Mouse (Mus musculus) limb, embryonic 12.5 days (tissue): ENCODE measurements around the gene Diaph2. TPM values are rescaled to one million over a fixed set of nuclear protein-coding genes. Genes with fewer than 3 reads are reported as not detected.
"Not testable (repeated sequence)": the region's sequence is repeated elsewhere in the genome, so short reads cannot be mapped to it uniquely, and the experiment has no call there.

ENCODE experiments used
- ATAC-seq: fragments of 200-750 bp; cut with Nextera tagmentation; 2 replicates; pipeline ENCODE4 v1.8.0; 2017; ENCODE audit warnings: low read depth, moderate TSS enrichment; ENCODE audit not compliant: insufficient number of reproducible peaks, insufficient read depth, low FRiP score, low TSS enrichment
- H3K27ac ChIP-seq: fragments of 300-500 bp; sonication (generic); 2 replicates; pipeline ENCODE4 v1.5.1; 2016; ENCODE audit warnings: mild to moderate bottlenecking, moderate library complexity
- H3K27me3 ChIP-seq: fragments of 300-500 bp; sonication (generic); 2 replicates; pipeline ENCODE4 v1.6.1; 2016; ENCODE audit warnings: mild to moderate bottlenecking, moderate library complexity
- H3K36me3 ChIP-seq: fragments of 300-500 bp; sonication (generic); 2 replicates; pipeline ENCODE4 v1.6.1; 2016; ENCODE audit warnings: mild to moderate bottlenecking, moderate library complexity
- H3K4me1 ChIP-seq: fragments of 300-500 bp; sonication (generic); replicated peaks from 2 replicates; pipeline ENCODE4 v1.6.1; 2016
- H3K4me2 ChIP-seq: fragments of 300-500 bp; sonication (generic); 2 replicates; pipeline ENCODE4 v1.6.1; 2016; ENCODE audit warnings: mild to moderate bottlenecking, moderate library complexity
- H3K4me3 ChIP-seq: fragments of 300-500 bp; sonication (generic); replicated peaks from 2 replicates; pipeline ENCODE4 v1.5.1; 2016; ENCODE audit warnings: mild to moderate bottlenecking
- H3K9ac ChIP-seq: fragments of 300-500 bp; sonication (generic); replicated peaks from 2 replicates; pipeline ENCODE4 v1.6.1; 2016; ENCODE audit warnings: mild to moderate bottlenecking, moderate library complexity
- H3K9me3 ChIP-seq: fragments of 300-500 bp; sonication (generic); 2 replicates; pipeline ENCODE4 v1.6.1; 2016; ENCODE audit warnings: mild to moderate bottlenecking, moderate library complexity
- WGBS: fragments of 180-500 bp; shearing (Covaris S2); methylation state at CpG from one replicate; pipeline ENCODE4 v1.1.7; 2016; 5-methylcytosine and 5-hydroxymethylcytosine counted together
- polyA plus RNA-seq: library from polyadenylated mRNA; unstranded; fragments of >200 nt; fragmentation: Nextera tagmentation; extraction: Ambion mirVana; gene quantifications from 2 replicates; pipeline ENCODE4 v1.2.1, GENCODE M21; 2016

Diaph2 gene
- polyA plus RNA-seq, 1 experiment from 2014 or later: 5.9 TPM

DNA sequence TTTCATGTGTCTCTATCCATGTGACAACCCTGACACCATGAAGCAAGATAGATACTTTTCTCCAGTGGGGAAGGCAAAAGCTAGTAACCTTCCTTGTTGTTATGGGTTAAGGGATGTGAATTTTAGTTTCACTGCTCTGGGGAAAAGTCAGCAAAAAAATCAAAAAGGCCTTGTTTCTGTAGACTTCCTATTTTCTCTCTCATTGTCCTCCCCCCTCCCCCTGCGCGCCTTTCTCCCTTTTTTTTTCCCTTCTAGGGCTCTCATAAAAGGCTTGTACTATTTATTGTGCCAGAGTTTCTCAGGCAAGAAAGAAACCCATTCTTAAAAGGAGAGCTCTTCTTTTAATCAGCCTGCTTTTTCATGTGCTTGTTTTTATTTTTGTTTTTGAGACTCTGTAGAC is 438.9 kb downstream of the Diaph2 start:
- Histone ChIP-seq H3K36me3 (no peaks in the 10 kb centered on the region), H3K4me1 (no peaks in the 10 kb centered on the region), H3K27me3 (no peaks in the 10 kb centered on the region), H3K9ac (no peak overlapping the region), H3K9me3 (no peaks in the 10 kb centered on the region), H3K4me3 (no peak overlapping the region), H3K4me2 (no peak overlapping the region), H3K27ac (no peak overlapping the region)
- WGBS: 60% methylated on average over 2 of the region's 2 CpGs
- ATAC-seq: no peak

DNA sequence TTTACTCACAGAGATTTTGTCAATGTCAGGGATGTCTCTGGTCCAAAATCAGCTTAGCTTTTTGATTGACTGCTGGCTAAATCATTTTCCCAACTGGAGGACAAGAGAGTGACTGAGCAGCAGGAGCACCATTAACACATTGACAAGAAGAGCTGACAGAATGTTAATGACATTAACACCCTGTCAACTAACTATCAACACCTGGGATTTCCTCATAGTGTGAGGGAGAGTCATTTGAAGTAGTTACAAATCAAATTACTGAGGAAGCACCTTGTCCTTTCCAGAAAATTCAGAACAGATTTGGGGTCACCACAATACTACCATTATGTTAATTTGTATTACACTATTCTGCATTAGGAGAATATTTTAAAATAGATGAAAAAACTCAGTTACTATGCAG is 439.7 kb downstream of the Diaph2 start:
- Histone ChIP-seq H3K4me2 (no peak overlapping the region), H3K9me3 (no peaks in the 10 kb centered on the region), H3K4me3 (no peak overlapping the region), H3K36me3 (no peaks in the 10 kb centered on the region), H3K4me1 (no peaks in the 10 kb centered on the region), H3K9ac (no peak overlapping the region), H3K27me3 (no peaks in the 10 kb centered on the region), H3K27ac (no peak overlapping the region)
- no peak for ATAC-seq

DNA sequence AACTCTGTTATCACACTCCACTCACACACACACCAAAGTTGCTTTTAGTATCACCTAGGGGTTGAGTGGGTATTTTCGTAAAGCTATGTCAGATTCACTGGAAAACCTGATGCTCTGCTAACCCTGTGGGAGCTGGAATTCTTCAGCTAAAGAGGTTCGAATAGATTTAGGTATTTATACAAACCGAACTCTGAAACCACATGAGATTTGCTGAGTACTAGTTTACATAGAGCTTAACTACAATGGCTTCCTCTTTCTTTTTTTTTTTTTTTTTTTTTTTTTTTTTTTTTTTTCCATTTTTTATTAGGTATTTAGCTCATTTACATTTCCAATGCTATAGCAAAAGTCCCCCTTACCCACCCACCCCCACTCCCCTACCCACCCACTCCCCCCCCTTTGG is 447.9 kb downstream of the Diaph2 start:
- not testable (repeated sequence) for H3K9me3 ChIP-seq, H3K36me3 ChIP-seq, H3K27me3 ChIP-seq, H3K4me1 ChIP-seq, H3K27ac ChIP-seq, H3K4me2 ChIP-seq, H3K9ac ChIP-seq, H3K4me3 ChIP-seq, ATAC-seq
- 91% methylated on average over 3 of the region's 3 CpGs for WGBS

DNA sequence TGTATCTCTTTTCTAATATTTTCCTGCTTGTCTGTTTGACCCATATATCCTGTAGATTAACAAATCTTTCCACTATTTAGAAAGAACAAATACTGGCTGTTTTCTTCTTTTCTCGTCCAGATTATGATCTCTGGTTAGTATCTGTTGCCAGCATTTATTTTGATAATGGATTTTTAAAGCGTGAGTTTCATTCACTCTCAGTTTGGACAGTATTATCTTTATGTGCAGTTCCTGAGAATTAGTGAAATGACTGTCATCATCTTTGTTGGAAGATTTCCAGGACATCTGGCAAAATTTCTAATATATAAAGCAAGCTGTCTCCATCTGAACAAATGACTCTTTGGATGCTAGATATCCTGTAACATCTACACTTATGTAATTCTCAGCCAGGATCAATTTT is 455.7 kb downstream of the Diaph2 start:
- Histone ChIP-seq H3K36me3 (no peaks in the 10 kb centered on the region), H3K9ac (no peak overlapping the region), H3K4me3 (no peak overlapping the region), H3K4me1 (no peaks in the 10 kb centered on the region), H3K27ac (no peak overlapping the region), H3K9me3 (no peaks in the 10 kb centered on the region), H3K27me3 (no peaks in the 10 kb centered on the region), H3K4me2 (no peak overlapping the region)
- WGBS: 75% methylated on average over 2 of the region's 2 CpGs
- ATAC-seq: no peak

DNA sequence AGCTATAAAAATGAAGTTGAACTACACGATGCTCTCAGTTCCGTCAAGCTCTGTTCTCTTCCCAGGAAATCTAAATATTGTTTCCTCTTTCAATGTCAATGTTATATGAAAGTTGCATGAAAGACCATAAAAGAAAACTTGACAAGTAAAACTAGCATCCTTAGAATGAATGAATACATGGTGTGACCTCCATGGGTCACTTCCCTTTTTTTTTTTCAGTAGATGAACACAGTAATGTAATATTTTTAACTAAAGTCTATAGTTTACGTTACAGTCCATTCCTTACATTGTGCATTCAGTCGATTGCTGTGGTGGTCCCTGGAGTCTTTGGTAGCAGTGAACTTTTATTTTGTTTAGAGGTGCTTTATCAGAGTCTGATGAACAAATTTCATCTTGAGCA is 462.7 kb downstream of the Diaph2 start:
- H3K9me3 ChIP-seq: no peaks in the 10 kb centered on the region
- WGBS: 85% methylated on average over 4 of the region's 4 CpGs
- H3K27me3 ChIP-seq: no peaks in the 10 kb centered on the region
- no peak overlapping the region for H3K9ac ChIP-seq
- no peak overlapping the region for H3K4me2 ChIP-seq
- no peaks in the 10 kb centered on the region for H3K36me3 ChIP-seq
- no peak overlapping the region for H3K27ac ChIP-seq
- no peaks in the 10 kb centered on the region for H3K4me1 ChIP-seq
- H3K4me3 ChIP-seq: no peak overlapping the region
- no peak for ATAC-seq

DNA sequence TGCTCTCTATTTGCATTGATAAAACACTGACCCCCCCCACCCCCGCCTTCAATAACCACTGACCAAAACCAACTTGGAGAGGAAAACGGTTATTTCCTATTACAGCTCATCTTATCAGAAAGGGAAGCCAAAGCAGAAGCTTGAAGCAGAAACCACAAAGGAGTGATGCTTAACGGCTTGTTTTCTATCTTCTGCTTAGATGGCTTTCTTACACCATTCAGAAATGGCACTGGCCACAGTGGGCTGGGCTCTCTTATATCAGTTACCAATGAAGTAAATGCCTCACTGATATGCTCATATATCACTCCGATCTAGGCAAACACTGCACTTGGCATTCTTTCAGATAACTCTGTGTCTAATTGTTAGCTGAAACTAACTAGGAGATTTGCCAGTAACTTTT is 463.2 kb downstream of the Diaph2 start:
- Histone ChIP-seq H3K4me2 (no peak overlapping the region), H3K27me3 (no peaks in the 10 kb centered on the region), H3K9ac (no peak overlapping the region), H3K4me3 (no peak overlapping the region), H3K9me3 (no peaks in the 10 kb centered on the region), H3K4me1 (no peaks in the 10 kb centered on the region), H3K36me3 (no peaks in the 10 kb centered on the region), H3K27ac (no peak overlapping the region)
- 86% methylated on average over 4 of the region's 4 CpGs for WGBS
- ATAC-seq: no peak

DNA sequence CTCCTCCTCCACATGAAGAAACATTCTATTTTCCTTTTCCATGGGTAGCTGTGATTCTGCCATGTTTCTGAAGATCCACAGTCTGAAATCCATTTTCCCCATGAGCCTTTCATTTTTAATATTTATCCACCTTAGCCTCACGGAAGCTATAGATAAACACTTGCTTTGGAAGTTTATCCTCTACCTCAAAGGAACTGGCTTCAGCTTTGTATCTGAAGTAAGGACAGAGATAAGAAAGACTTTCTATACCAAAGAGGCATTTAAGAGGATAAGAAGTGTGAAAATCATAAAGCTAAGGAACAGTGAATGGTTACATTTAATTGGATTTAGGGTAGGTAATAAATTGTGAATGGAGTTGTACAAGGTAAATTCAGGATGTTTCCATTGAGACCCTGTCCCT is 480.5 kb downstream of the Diaph2 start:
- no peaks in the 10 kb centered on the region for H3K4me1 ChIP-seq

DNA sequence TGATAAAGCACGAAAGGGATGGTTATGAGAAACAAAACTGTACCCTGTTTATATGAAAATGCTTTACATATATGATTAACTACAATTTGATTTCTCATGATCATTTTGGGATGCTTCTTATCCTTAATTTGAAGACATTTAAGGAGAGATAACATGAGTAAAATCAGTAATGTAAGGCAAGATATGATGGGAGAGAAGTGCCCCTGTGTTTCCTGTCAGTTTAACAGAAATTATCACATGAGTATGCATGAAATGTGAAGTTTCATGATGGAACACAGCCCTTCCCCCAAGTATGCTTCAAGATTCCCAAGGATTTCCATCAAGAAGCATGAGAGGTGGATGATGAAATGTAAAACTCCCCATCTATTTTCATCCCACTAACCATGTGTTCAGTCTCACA is 485.6 kb downstream of the Diaph2 start:
- Histone ChIP-seq H3K4me2 (no peak overlapping the region), H3K36me3 (no peaks in the 10 kb centered on the region), H3K27me3 (no peaks in the 10 kb centered on the region), H3K4me3 (no peak overlapping the region), H3K27ac (no peak overlapping the region), H3K9me3 (no peaks in the 10 kb centered on the region), H3K4me1 (no peaks in the 10 kb centered on the region), H3K9ac (no peak overlapping the region)
- WGBS: 79% methylated on average over 1 of the region's 1 CpGs
- ATAC-seq: no peak

More for the DNA sequence above, 480.5 kb downstream of the Diaph2 start:
- no peaks in the 10 kb centered on the region for H3K36me3 ChIP-seq
- H3K4me2 ChIP-seq: no peak overlapping the region
- H3K9ac ChIP-seq: no peak overlapping the region
- 82% methylated on average over 1 of the region's 1 CpGs for WGBS
- H3K27ac ChIP-seq: no peak overlapping the region
- H3K27me3 ChIP-seq: no peaks in the 10 kb centered on the region
- ATAC-seq: no peak
- no peak overlapping the region for H3K4me3 ChIP-seq
- H3K9me3 ChIP-seq: no peaks in the 10 kb centered on the region

DNA sequence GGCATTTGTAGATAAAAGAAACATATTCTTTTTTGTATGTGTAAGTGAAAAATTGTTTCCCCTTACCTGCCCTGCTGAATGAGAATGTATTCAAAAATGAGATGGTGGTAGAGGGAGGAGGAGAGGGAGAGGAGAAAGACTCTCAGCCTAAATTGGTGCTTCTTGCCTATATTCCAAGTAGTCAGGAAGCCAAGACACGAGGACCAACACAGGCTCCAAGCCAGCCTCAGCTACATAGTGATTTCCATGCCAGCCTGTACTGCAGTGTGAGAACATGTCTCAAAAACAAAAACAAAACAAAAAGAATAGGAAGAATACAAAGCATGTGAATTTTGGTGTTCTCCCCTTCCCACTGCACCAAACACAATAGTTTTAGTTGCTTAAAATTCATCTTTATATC is 497.1 kb downstream of the Diaph2 start:
- Histone ChIP-seq H3K4me3 (no peak overlapping the region), H3K27ac (no peak overlapping the region), H3K4me2 (no peak overlapping the region), H3K9me3 (no peaks in the 10 kb centered on the region), H3K36me3 (no peaks in the 10 kb centered on the region), H3K4me1 (no peaks in the 10 kb centered on the region), H3K9ac (no peak overlapping the region), H3K27me3 (no peaks in the 10 kb centered on the region)
- 70% methylated on average over 1 of the region's 1 CpGs for WGBS
- ATAC-seq: no peak

DNA sequence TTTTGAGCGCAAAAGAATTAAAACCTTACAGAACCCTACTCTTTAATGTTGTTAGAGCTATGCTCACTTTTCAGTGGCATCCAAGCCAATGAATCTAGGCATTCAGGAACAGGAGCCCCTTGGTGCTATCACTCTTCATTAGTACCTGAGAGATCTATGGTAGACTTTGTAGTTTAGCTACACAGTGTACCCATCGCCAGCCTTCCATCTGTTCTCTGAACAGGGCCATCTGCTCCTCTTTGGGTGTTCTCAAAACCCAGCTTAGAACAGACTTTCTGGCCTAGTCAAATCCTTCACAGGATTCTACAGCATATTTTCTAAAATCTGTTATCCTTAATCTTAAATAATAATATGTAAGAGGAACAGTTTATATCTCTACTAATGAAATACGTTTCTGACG is 504.1 kb downstream of the Diaph2 start:
- no peaks in the 10 kb centered on the region for H3K36me3 ChIP-seq
- H3K4me2 ChIP-seq: no peak overlapping the region
- 90% methylated on average over 4 of the region's 4 CpGs for WGBS
- H3K27me3 ChIP-seq: no peaks in the 10 kb centered on the region
- H3K4me1 ChIP-seq: no peaks in the 10 kb centered on the region
- no peak overlapping the region for H3K27ac ChIP-seq
- H3K9me3 ChIP-seq: no peaks in the 10 kb centered on the region
- no peak for ATAC-seq
- no peak overlapping the region for H3K9ac ChIP-seq
- no peak overlapping the region for H3K4me3 ChIP-seq

DNA sequence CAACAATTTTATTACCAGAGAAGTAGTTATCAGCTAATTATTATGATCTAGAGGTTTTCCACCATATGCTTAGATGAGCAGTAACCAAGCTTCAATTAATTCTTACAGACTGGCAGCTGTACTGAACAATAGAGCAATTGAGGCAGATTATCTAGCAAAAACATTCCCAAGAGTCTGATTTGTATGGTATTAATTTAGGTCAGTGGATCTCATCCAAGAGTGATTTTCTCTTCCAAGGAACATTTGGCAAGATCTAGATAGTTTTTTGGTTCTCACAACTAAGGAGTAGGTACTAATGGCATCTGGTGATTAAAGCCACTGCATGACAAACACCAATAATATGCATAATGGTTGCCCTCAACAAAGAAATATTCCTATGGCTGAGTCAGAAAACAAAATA is 516.2 kb downstream of the Diaph2 start:
- Histone ChIP-seq H3K4me1 (no peaks in the 10 kb centered on the region), H3K9me3 (no peaks in the 10 kb centered on the region), H3K4me3 (no peak overlapping the region), H3K27me3 (no peaks in the 10 kb centered on the region), H3K36me3 (no peaks in the 10 kb centered on the region), H3K9ac (no peak overlapping the region), H3K27ac (no peak overlapping the region), H3K4me2 (no peak overlapping the region)
- no peak for ATAC-seq

DNA sequence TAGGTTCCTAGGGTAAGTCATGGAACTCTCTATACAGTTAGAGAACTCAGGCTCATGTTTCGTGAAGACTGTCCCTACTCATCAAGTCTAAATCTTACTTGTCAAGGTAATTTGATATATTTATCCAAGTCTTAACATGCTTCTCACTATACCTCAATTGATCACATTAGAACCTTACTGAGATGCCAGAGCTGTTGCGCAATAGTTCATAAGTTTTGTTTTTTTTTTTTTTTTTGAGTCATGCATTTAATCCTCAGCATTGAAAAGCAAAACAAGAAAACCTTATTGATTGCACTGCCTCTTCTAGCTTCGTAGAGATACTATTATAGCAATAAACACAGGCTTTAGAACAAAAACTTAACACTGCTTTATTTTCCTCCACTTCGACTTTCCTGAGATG is 529.6 kb downstream of the Diaph2 start:
- WGBS: 83% methylated on average over 4 of the region's 4 CpGs
- no peak overlapping the region for H3K27ac ChIP-seq
- H3K4me2 ChIP-seq: no peak overlapping the region
- H3K9me3 ChIP-seq: no peaks in the 10 kb centered on the region
- no peak for ATAC-seq
- H3K36me3 ChIP-seq: no peaks in the 10 kb centered on the region
- H3K9ac ChIP-seq: no peak overlapping the region
- no peaks in the 10 kb centered on the region for H3K4me1 ChIP-seq
- H3K4me3 ChIP-seq: no peak overlapping the region
- H3K27me3 ChIP-seq: no peaks in the 10 kb centered on the region

DNA sequence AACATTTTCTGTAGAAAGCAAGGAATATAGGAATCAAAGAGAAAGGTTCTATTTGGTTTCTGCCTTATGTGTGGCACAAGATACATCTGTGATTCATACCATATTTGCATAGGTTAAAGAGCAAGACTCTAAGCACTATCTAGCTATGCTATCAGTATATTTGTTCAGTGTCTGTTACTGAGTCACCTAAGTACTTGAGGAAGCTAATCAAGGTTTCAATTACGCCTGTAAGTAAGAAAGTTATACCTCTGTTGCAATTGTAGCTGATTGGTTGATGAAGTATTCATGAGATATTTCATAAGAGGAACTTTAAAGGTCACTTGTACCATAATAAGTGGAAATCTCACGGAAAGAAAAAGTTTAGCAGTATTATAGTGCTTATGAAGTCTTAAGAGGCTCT is 531.9 kb downstream of the Diaph2 start:
- WGBS: 86% methylated on average over 2 of the region's 2 CpGs
- no peaks in the 10 kb centered on the region for H3K27me3 ChIP-seq
- H3K4me2 ChIP-seq: no peak overlapping the region
- H3K4me3 ChIP-seq: no peak overlapping the region
- H3K9ac ChIP-seq: no peak overlapping the region
- H3K36me3 ChIP-seq: no peaks in the 10 kb centered on the region
- H3K27ac ChIP-seq: no peak overlapping the region
- H3K4me1 ChIP-seq: no peaks in the 10 kb centered on the region
- no peaks in the 10 kb centered on the region for H3K9me3 ChIP-seq
- ATAC-seq: no peak
